Mouse (Mus musculus) embryonic facial prominence, embryonic 13.5 days (tissue): ENCODE measurements around the gene Creb3. TPM values are rescaled to one million over a fixed set of nuclear protein-coding genes. Genes with fewer than 3 reads are reported as not detected.
"Not testable (repeated sequence)": the region's sequence is repeated elsewhere in the genome, so short reads cannot be mapped to it uniquely, and the experiment has no call there.

Source experiments
- ATAC-seq: fragments of 200-750 bp; cut with Nextera tagmentation; 2 replicates; pipeline ENCODE4 v1.8.0; 2017; ENCODE audit warnings: low read depth; ENCODE audit not compliant: insufficient number of reproducible peaks, insufficient read depth, low FRiP score, low TSS enrichment
- H3K27ac ChIP-seq: fragments of 300-500 bp; sonication (generic); 2 replicates; pipeline ENCODE4 v1.5.1; 2015; ENCODE audit warnings: moderate library complexity, mild to moderate bottlenecking, inconsistent platforms
- H3K27me3 ChIP-seq: fragments of 300-500 bp; sonication (generic); 2 replicates; pipeline ENCODE4 v1.6.1; 2015; ENCODE audit warnings: mild to moderate bottlenecking, inconsistent platforms
- H3K36me3 ChIP-seq: fragments of 300-500 bp; sonication (generic); 2 replicates; pipeline ENCODE4 v1.6.1; 2015; ENCODE audit warnings: mild to moderate bottlenecking, inconsistent platforms
- H3K4me1 ChIP-seq: fragments of 300-500 bp; sonication (generic); 2 replicates; pipeline ENCODE4 v1.6.1; 2015; ENCODE audit warnings: inconsistent platforms
- H3K4me2 ChIP-seq: fragments of 300-500 bp; sonication (generic); 2 replicates; pipeline ENCODE4 v1.6.1; 2015; ENCODE audit warnings: moderate library complexity, mild to moderate bottlenecking, inconsistent platforms
- H3K4me3 ChIP-seq: fragments of 300-500 bp; sonication (generic); 2 replicates; pipeline ENCODE4 v1.5.1; 2015; ENCODE audit warnings: mild to moderate bottlenecking, inconsistent platforms
- H3K9ac ChIP-seq: fragments of 300-500 bp; sonication (generic); 2 replicates; pipeline ENCODE4 v1.6.1; 2015; ENCODE audit warnings: mild to moderate bottlenecking, inconsistent platforms
- H3K9me3 ChIP-seq: fragments of 300-500 bp; sonication (generic); 2 replicates; pipeline ENCODE4 v1.6.1; 2016; ENCODE audit warnings: inconsistent platforms
- WGBS: fragments of 180-500 bp; shearing (Covaris S2); methylation state at CpG from one replicate; pipeline ENCODE4 v1.1.7; 2015; ENCODE audit warnings: mixed read lengths; 5-methylcytosine and 5-hydroxymethylcytosine counted together
- polyA plus RNA-seq: library from polyadenylated mRNA; unstranded; fragments of >200 nt; fragmentation: Nextera tagmentation; extraction: Ambion mirVana; gene quantifications from 2 replicates; pipeline ENCODE4 v1.2.1, GENCODE M21; 2015

The Creb3 gene
- polyA plus RNA-seq, 1 experiment from 2014 or later: 54.9 TPM

GRCm38 (mm10) chr4:43533270-43533669 is 28.9 kb upstream of the Creb3 start:
- Histone ChIP-seq H3K9ac (no peak overlapping the region), H3K4me3 (no peak overlapping the region), H3K4me2 (no peak overlapping the region), H3K9me3 (no peaks in the 10 kb centered on the region), H3K27ac (no peak overlapping the region), H3K27me3 (no peaks in the 10 kb centered on the region), H3K36me3 (peaks cover 73% of the 10 kb centered on the region), H3K4me1 (no peaks in the 10 kb centered on the region)
- ATAC-seq: no peak
- 91% methylated on average over 9 of the region's 9 CpGs for WGBS

DNA sequence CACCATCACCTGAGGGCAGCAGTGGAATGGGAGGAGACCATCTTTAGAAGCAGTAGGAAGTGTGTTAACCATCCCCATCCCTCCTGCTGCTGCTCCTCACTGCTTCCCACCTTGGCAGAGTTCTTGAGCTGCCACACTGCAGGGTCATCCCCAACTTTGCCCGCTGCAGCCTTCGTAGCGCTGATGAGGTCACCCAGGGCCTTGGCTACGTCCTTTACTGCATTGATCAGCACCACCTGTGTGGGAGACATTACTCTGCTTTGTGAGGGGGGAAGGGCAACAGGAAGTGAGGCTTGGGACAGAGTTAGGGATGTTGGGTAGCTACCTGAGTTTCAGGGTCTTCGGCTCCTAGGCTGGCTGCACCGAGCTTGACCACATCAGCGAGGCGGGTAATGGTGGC is 26.5 kb upstream of the Creb3 start:
- 96% methylated on average over 8 of the region's 8 CpGs for WGBS
- no peak for ATAC-seq

GRCm38 (mm10) chr4:43536031-43536430 is 26.1 kb upstream of the Creb3 start:
- 92% methylated on average over 9 of the region's 9 CpGs for WGBS
- Histone ChIP-seq H3K27ac (no peak overlapping the region), H3K27me3 (no peaks in the 10 kb centered on the region), H3K36me3 (peaks cover 98% of the 10 kb centered on the region), H3K9ac (no peak overlapping the region), H3K4me3 (no peak overlapping the region), H3K4me2 (no peak overlapping the region), H3K4me1 (no peaks in the 10 kb centered on the region), H3K9me3 (no peaks in the 10 kb centered on the region)
- ATAC-seq: no peak

More for the DNA sequence above, 26.5 kb upstream of the Creb3 start:
- Histone ChIP-seq H3K9me3 (no peaks in the 10 kb centered on the region), H3K4me3 (no peak overlapping the region), H3K27ac (no peak overlapping the region), H3K4me1 (no peaks in the 10 kb centered on the region), H3K36me3 (peaks cover 97% of the 10 kb centered on the region), H3K27me3 (no peaks in the 10 kb centered on the region), H3K9ac (no peak overlapping the region), H3K4me2 (no peak overlapping the region)

DNA sequence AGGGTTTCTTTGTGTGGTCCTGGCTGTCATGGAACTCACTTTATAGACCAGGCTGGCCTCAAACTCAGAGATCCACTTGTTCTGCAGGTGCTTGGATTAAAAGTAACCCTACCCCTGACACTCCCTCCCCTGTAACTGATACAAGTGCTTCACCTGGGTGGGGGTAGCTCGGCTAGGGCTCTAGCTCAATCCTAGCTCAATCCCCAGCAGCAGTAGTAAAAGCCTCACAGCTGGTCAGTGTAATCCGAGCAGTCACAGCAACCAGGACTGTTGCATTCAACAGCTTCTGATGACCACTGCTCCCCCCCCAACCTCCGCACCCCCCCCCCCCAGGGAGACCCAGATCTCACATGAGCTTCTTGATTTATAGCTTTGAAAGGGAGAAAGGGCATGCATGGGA is 20.1 kb upstream of the Creb3 start:
- Histone ChIP-seq H3K4me2 (no peak overlapping the region), H3K36me3 (peaks cover 99% of the 10 kb centered on the region), H3K4me3 (no peak overlapping the region), H3K9ac (no peak overlapping the region), H3K27ac (no peak overlapping the region), H3K9me3 (no peaks in the 10 kb centered on the region), H3K27me3 (no peaks in the 10 kb centered on the region), H3K4me1 (no peaks in the 10 kb centered on the region)
- 56% methylated on average over 3 of the region's 3 CpGs for WGBS
- ATAC-seq: no peak

DNA sequence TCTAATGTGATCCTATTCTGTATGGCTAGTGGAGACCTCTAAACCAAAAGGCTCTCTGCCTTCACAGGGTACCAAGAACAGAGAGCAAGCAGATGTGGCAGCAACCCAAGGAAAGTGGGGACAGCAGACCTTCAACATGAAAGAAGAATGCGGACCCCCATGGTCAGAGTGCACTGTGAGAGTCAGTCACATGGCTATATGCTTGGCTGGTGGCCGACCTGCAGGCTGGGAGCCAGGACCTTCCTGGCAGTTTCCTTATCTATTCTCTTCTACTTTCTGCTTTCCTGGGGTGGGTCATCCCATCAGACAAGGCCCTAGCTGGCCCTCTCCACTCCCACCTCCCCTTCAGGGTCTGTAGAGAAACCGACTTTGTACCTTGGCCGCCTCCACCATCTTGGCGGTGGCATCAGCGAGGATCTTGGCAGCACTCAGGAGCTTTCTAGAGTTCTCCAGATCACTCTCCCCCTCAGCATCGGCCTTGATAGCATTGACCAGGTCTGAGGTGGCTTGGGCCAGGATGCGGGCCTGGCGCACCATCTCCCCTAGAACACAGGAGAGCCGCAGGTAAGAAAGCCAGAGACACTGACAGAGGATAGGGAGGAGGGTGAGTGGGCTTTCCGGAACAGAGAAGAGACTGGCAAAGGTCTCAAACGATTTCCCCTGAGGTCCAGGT is 15.6 kb upstream of the Creb3 start:
- H3K27ac ChIP-seq: no peak overlapping the region
- H3K27me3 ChIP-seq: no peaks in the 10 kb centered on the region
- H3K4me1 ChIP-seq: no peaks in the 10 kb centered on the region
- H3K4me2 ChIP-seq: no peak overlapping the region
- 95% methylated on average over 12 of the region's 12 CpGs for WGBS
- H3K4me3 ChIP-seq: no peak overlapping the region
- ATAC-seq: no peak
- no peaks in the 10 kb centered on the region for H3K9me3 ChIP-seq
- H3K36me3 ChIP-seq: peaks cover 100% of the 10 kb centered on the region
- H3K9ac ChIP-seq: no peak overlapping the region

DNA sequence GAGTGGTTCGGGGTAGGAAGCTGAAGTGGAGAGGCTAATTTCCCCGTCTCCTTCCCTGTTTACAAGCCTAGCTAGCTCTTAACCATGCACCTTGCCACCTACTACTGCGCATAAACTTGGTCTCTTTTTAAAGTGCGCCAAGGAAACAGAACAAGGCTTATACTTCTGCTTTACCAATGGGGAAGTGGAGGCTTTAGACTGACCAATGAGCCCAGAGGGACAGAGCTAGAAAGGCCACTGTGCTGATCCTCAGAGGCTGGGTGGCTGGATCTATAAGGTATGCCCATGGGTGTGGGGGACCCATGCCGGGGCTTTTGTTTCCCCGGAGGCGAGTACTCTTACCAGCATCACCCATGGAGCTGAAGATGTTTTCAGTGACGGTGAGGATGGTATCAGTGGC is 15.0 kb upstream of the Creb3 start:
- peaks cover 100% of the 10 kb centered on the region for H3K36me3 ChIP-seq
- H3K4me2 ChIP-seq: no peak overlapping the region
- WGBS: 93% methylated on average over 8 of the region's 8 CpGs
- H3K9me3 ChIP-seq: peaks cover 2% of the 10 kb centered on the region; the same call in 1 of the 2 replicates
- H3K27ac ChIP-seq: no peak overlapping the region
- no peaks in the 10 kb centered on the region for H3K4me1 ChIP-seq
- H3K9ac ChIP-seq: no peak overlapping the region
- no peak overlapping the region for H3K4me3 ChIP-seq
- no peaks in the 10 kb centered on the region for H3K27me3 ChIP-seq
- no peak for ATAC-seq

GRCm38 (mm10) chr4:43549055-43549454 is 13.1 kb upstream of the Creb3 start:
- H3K4me1 ChIP-seq: no peaks in the 10 kb centered on the region
- H3K4me3 ChIP-seq: no peak overlapping the region
- peaks cover 4% of the 10 kb centered on the region; the same call in 1 of the 2 replicates for H3K9me3 ChIP-seq
- peaks cover 100% of the 10 kb centered on the region for H3K36me3 ChIP-seq
- no peak overlapping the region for H3K9ac ChIP-seq
- no peaks in the 10 kb centered on the region for H3K27me3 ChIP-seq
- H3K27ac ChIP-seq: no peak overlapping the region
- H3K4me2 ChIP-seq: no peak overlapping the region
- 91% methylated on average over 12 of the region's 12 CpGs for WGBS
- ATAC-seq: no peak

GRCm38 (mm10) chr4:43551854-43552253 is 10.3 kb upstream of the Creb3 start:
- WGBS: 88% methylated on average over 6 of the region's 6 CpGs
- not testable (repeated sequence) for H3K9ac ChIP-seq, H3K27ac ChIP-seq, ATAC-seq, H3K27me3 ChIP-seq, H3K4me3 ChIP-seq, H3K9me3 ChIP-seq, H3K4me1 ChIP-seq, H3K4me2 ChIP-seq
- H3K36me3 ChIP-seq: peaks cover 98% of the 10 kb centered on the region

GRCm38 (mm10) chr4:43552437-43552836 is 9.7 kb upstream of the Creb3 start:
- no peak overlapping the region for H3K27ac ChIP-seq
- peaks cover 5% of the 10 kb centered on the region for H3K4me1 ChIP-seq
- no peak for ATAC-seq
- peaks cover 4% of the 10 kb centered on the region; the same call in 1 of the 2 replicates for H3K9me3 ChIP-seq
- peaks cover 98% of the 10 kb centered on the region for H3K36me3 ChIP-seq
- H3K4me2 ChIP-seq: no peak overlapping the region
- no peak overlapping the region for H3K4me3 ChIP-seq
- H3K27me3 ChIP-seq: no peaks in the 10 kb centered on the region
- no peak overlapping the region for H3K9ac ChIP-seq
- whole genome bisulfite sequencing: 98% methylated on average over 5 of the region's 5 CpGs

- peaks cover 4% of the 10 kb centered on the region; the same call in 1 of the 2 replicates for H3K9me3 ChIP-seq
- H3K4me3 ChIP-seq: no peak overlapping the region
- H3K27me3 ChIP-seq: no peaks in the 10 kb centered on the region
- peaks cover 86% of the 10 kb centered on the region for H3K36me3 ChIP-seq
- no peak overlapping the region for H3K9ac ChIP-seq
- no peak overlapping the region for H3K4me2 ChIP-seq
- no peak overlapping the region for H3K27ac ChIP-seq
- ATAC-seq: no peak
- peaks cover 19% of the 10 kb centered on the region for H3K4me1 ChIP-seq
Measured at GRCm38 (mm10) chr4:43553891-43554290, 8.2 kb upstream of the Creb3 start.

- ATAC-seq: no peak
- H3K4me2 ChIP-seq: no peak overlapping the region
- no peak overlapping the region for H3K27ac ChIP-seq
- H3K9me3 ChIP-seq: peaks cover 4% of the 10 kb centered on the region; the same call in 1 of the 2 replicates
- no peak overlapping the region for H3K9ac ChIP-seq
- peaks cover 65% of the 10 kb centered on the region for H3K36me3 ChIP-seq
- peaks cover 40% of the 10 kb centered on the region for H3K4me1 ChIP-seq
- WGBS: 95% methylated on average over 7 of the region's 7 CpGs
- no peak overlapping the region for H3K4me3 ChIP-seq
- no peaks in the 10 kb centered on the region for H3K27me3 ChIP-seq
Measured at GRCm38 (mm10) chr4:43555926-43556325, 6.2 kb upstream of the Creb3 start.

DNA sequence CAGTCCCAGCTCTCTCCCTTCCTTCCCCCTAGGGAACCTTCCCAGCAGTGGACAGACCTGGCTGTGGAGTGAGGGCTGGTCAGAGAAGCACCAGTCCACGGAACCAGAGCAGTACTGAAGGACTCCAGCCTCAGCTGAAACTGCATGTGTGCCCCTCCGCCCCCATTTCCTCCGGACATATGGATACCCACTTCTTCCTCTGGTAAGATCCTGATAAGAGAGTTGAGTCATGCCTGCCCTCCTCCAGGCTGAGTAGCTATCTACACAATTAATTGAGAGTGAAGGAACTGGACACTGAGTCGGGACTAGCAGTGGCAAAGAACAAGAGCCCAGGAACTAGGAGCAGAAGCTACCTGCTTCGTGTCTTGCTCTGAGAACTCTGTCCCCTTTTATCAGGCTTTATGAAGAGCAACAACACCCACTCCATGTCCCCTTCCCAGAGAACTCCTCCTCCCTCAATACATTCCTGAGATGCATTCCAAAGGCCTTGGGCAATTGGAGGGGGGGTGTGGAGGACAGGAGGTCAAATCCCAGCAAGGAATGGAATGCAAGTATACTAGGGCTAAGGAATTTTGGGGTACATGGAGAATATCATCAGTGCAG is 4.0 kb upstream of the Creb3 start:
- Histone ChIP-seq H3K9me3 (no peaks in the 10 kb centered on the region), H3K4me1 (peaks cover 44% of the 10 kb centered on the region), H3K27ac (peak overlapping the region; percentile 82), H3K9ac (peak overlapping the region; percentile 72), H3K4me3 (peak overlapping the region; percentile 28), H3K27me3 (no peaks in the 10 kb centered on the region), H3K36me3 (peaks cover 43% of the 10 kb centered on the region), H3K4me2 (peak overlapping the region; percentile 88)
- no peak for ATAC-seq
- WGBS: 24% methylated on average over 5 of the region's 5 CpGs
